Mouse (Mus musculus): ENCODE data around the gene Tmem130. TPM values are rescaled to one million over a fixed set of nuclear protein-coding genes. Genes with fewer than 3 reads are reported as not detected.
"Not testable (repeated sequence)": the region's sequence is repeated elsewhere in the genome, so short reads cannot be mapped to it uniquely, and the experiment has no call there.

The Tmem130 gene
- total and polyA plus RNA-seq, 2 experiments from 2014 or later, result 262 to 379 TPM

DNA sequence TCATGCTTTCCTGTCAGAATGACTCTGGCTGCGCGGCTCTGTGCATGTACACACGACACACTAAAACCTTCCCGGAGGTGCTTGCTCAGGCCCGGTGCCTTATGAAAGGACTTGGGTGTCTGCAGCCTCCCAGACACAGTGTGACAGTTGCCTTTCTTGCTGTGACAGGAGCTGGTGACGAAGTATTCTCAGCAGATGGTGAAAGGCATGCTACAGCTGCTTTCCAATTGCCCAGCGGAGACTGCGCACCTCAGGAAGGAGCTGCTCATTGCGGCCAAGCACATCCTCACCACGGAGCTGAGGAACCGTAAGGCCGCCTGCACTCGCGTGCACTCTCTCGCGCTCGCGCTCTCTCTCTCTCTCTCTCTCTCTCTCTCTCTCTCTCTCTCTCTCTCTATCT lies 24.8 kb upstream of the Tmem130 start:
- Histone ChIP-seq H3K27me3 (ENCODE audit: insufficient read depth, low read length) (no peaks in the 10 kb centered on the region), H3K9ac (no peak overlapping the region), H3K9me3 (ENCODE audit: low read length) (no peaks in the 10 kb centered on the region), H3K4me2 (ENCODE audit: low read depth) (no peak overlapping the region), H3K4me1 (ENCODE audit: insufficient read depth) (no peaks in the 10 kb centered on the region), H3K4me3 (ENCODE audit: low read depth, low read length) (no peak overlapping the region), H3K27ac (ENCODE audit: low read depth, low read length) (no peak overlapping the region), H3K36me3 (ENCODE audit: insufficient read depth) (peaks cover 90% of the 10 kb centered on the region)
- ATAC-seq (no peak), DNase-seq (no peak)
- no peak for TF ChIP-seq CTCF (IDR thresholded peaks at IDR 0.05; ENCODE audit: low read depth)
- WGBS, result 96% methylated on average over 18 of the region's 18 CpGs

- no peak overlapping the region for H3K9ac ChIP-seq
- no peaks in the 10 kb centered on the region for H3K27me3 ChIP-seq (ENCODE audit: insufficient read depth, low read length)
- no peaks in the 10 kb centered on the region for H3K4me1 ChIP-seq (ENCODE audit: insufficient read depth)
- ATAC-seq (no peak), DNase-seq (no peak)
- H3K4me3 ChIP-seq (ENCODE audit: low read depth, low read length), result no peak overlapping the region
- WGBS, result 90% methylated on average over 8 of the region's 8 CpGs
- no peaks in the 10 kb centered on the region for H3K9me3 ChIP-seq (ENCODE audit: low read length)
- no peak overlapping the region for H3K4me2 ChIP-seq (ENCODE audit: low read depth)
- H3K27ac ChIP-seq (ENCODE audit: low read depth, low read length), result no peak overlapping the region
- TF ChIP-seq CTCF (IDR thresholded peaks at IDR 0.05; ENCODE audit: low read depth), result no peak
- peaks cover 93% of the 10 kb centered on the region for H3K36me3 ChIP-seq (ENCODE audit: insufficient read depth)
Observed at GRCm38 (mm10) chr5:144780654-144781053, 19.0 kb upstream of the Tmem130 start.

- Histone ChIP-seq H3K9ac (no peak overlapping the region), H3K9me3 (ENCODE audit: low read length) (no peaks in the 10 kb centered on the region), H3K4me3 (ENCODE audit: low read depth, low read length) (no peak overlapping the region), H3K36me3 (ENCODE audit: insufficient read depth) (peaks cover 68% of the 10 kb centered on the region), H3K4me2 (ENCODE audit: low read depth) (no peak overlapping the region), H3K27me3 (ENCODE audit: insufficient read depth, low read length) (no peaks in the 10 kb centered on the region), H3K27ac (ENCODE audit: low read depth, low read length) (no peak overlapping the region), H3K4me1 (ENCODE audit: insufficient read depth) (peaks cover 6% of the 10 kb centered on the region; the same call in 1 of the 2 replicates)
- ATAC-seq (no peak), DNase-seq (no peak)
- TF ChIP-seq CTCF (IDR thresholded peaks at IDR 0.05; ENCODE audit: low read depth), result no peak
- WGBS, result 93% methylated on average over 6 of the region's 6 CpGs
Observed at GRCm38 (mm10) chr5:144773231-144773630, 11.6 kb upstream of the Tmem130 start.

GRCm38 (mm10) chr5:144769067-144769482 lies 7.5 kb upstream of the Tmem130 start:
- Histone ChIP-seq H3K36me3 (ENCODE audit: insufficient read depth) (peaks cover 30% of the 10 kb centered on the region), H3K9ac (peak overlapping the region; percentile 77), H3K27me3 (ENCODE audit: insufficient read depth, low read length) (no peaks in the 10 kb centered on the region), H3K27ac (ENCODE audit: low read depth, low read length) (peak overlapping the region; percentile 96), H3K4me1 (ENCODE audit: insufficient read depth) (peaks cover 6% of the 10 kb centered on the region; the same call in 1 of the 2 replicates), H3K9me3 (ENCODE audit: low read length) (no peaks in the 10 kb centered on the region), H3K4me2 (ENCODE audit: low read depth) (peak overlapping the region; percentile 81), H3K4me3 (ENCODE audit: low read depth, low read length) (peak overlapping the region; percentile 61)
- ATAC-seq, result no peak
- WGBS, result 25% methylated on average over 8 of the region's 8 CpGs
- no peak for TF ChIP-seq CTCF (IDR thresholded peaks at IDR 0.05; ENCODE audit: low read depth)
- no peak for DNase-seq

DNA sequence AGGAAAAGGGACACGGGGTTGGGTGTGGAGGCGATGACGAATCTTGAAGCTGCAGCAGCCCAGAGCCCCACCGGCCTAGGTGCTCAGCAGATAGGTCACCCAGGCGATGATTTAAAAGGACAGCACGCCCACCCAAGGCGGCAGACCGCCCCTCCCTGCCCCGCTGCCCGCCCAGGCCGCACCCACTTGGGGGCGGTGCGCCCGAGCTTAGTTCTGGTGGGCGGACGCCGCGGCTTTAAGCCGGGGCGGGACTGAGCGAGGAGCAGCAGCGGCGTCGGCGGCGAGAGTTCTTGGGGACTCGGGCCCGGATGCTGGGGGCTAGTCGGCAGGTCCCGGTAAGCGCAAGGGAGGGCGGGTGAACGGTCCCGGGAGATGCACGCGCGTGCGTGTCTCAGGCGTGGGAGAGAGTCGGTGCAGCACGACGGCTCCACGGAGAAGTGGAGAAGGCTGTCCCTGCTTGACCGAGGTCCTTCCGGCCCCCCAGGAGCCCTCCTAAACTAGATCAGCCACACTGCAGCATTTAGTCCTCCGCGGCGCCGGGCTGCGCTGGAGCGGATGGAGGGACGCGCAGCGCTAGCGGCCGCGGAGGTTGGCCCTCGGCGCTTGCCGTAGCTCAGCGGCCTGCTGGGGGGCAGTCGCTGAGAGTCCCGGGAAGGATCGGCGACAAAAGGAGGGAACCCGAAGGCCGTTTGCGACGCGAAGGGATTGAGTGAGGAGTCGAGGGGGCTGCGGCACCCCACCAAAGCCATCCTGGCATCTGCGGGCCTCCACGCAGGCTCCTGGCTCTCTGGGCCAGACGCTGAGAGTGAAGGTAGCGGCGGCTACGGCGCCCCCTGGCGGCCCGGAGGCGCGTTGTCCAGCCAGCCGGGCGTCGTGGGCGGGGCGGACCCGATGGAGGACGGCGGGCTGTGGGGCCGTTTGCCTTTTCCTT lies 6.6 kb upstream of the Tmem130 start:
- Histone ChIP-seq H3K27ac (ENCODE audit: low read depth, low read length) (peak overlapping the region; percentile 96), H3K9me3 (ENCODE audit: low read length) (no peaks in the 10 kb centered on the region), H3K4me1 (ENCODE audit: insufficient read depth) (peaks cover 6% of the 10 kb centered on the region; the same call in 1 of the 2 replicates), H3K4me2 (ENCODE audit: low read depth) (peak overlapping the region; percentile 81), H3K4me3 (ENCODE audit: low read depth, low read length) (peak overlapping the region; percentile 61), H3K27me3 (ENCODE audit: insufficient read depth, low read length) (no peaks in the 10 kb centered on the region), H3K9ac (peak overlapping the region; percentile 77), H3K36me3 (ENCODE audit: insufficient read depth) (peaks cover 25% of the 10 kb centered on the region)
- peak; percentile 95 for TF ChIP-seq CTCF (IDR thresholded peaks at IDR 0.05; ENCODE audit: low read depth)
- ATAC-seq (peak; percentile 88), DNase-seq (peak; percentile 96)
- WGBS, result 2% methylated on average over 91 of the region's 92 CpGs

- H3K9ac ChIP-seq, result peak within 1 kb of the TSS; percentile 77
- not testable (repeated sequence) for H3K9me3 ChIP-seq (ENCODE audit: low read length); H3K4me1 ChIP-seq (ENCODE audit: insufficient read depth); ATAC-seq; DNase-seq; H3K27me3 ChIP-seq (ENCODE audit: insufficient read depth, low read length)
- 73% methylated on average over 15 of the region's 15 CpGs for WGBS
- H3K4me3 ChIP-seq (ENCODE audit: low read depth, low read length), result peak within 1 kb of the TSS; percentile 61
- peak within 1 kb of the TSS; percentile 81 for H3K4me2 ChIP-seq (ENCODE audit: low read depth)
- peaks cover 17% of the 10 kb centered on the region for H3K36me3 ChIP-seq (ENCODE audit: insufficient read depth)
- peak within 1 kb of the TSS; percentile 96 for H3K27ac ChIP-seq (ENCODE audit: low read depth, low read length)
Observed at GRCm38 (mm10) chr5:144767106-144767798, 5.6 kb upstream of the Tmem130 start, which contains the start of gene Trrap. Gene Trrap (plus strand): TSS chr5:144767732.

All from forebrain, postnatal 0 days (tissue).